In genomic region chr15:101113778-101114177, GRCm38 (mm10) we compare ENCODE assay signal across 20 mouse cellular contexts. TPM values are rescaled to one million over a fixed set of nuclear protein-coding genes. Genes with fewer than 3 reads are reported as not detected.
DNase-seq lines count a peak whose midpoint lies in the region; ATAC-seq and TF ChIP-seq lines count a peak whose summit lies in the region.
"Not testable (repeated sequence)": the region's sequence is repeated elsewhere in the genome, so short reads cannot be mapped to it uniquely, and the experiment has no call there.
"Had no signal": no experiment of that assay in that cellular context is flagged by ENCODE, and none has a peak within 500 bp of the region (broad histone marks: within the 10 kb centered on the region; RNA-seq: fewer than 3 reads in every experiment).

No protein-coding gene starts in this region.

- ATAC-seq in liver, embryonic 16.5 days (ENCODE audit: low read depth); stomach, embryonic 15.5 days (ENCODE audit: insufficient read depth, low FRiP score, low read depth): not testable (repeated sequence)
- 0 out of 2 replicates have a peak, but pooled peaks have one; percentile 42 for ATAC-seq in megakaryocyte progenitor cell, adult 5-6 weeks (replicated peaks; ENCODE audit: poor library complexity)

- not testable (repeated sequence) for H3K4me3 ChIP-seq in E14TG2a.4 (replicated peaks; ENCODE audit: low read length); gastrocnemius, adult 2 months; kidney, adult 2 months (ENCODE audit: insufficient read depth, low read depth, low read length); liver, embryonic 16.5 days (ENCODE audit: low read depth, low read length); stomach, embryonic 15.5 days (replicated peaks)

- peak; percentile 21; the same call in 1 of the 2 replicates for TF ChIP-seq CTCF in E14TG2a.4 (conservative IDR thresholded peaks at IDR 0.05; ENCODE audit: low read length)
- TF ChIP-seq CTCF in gastrocnemius, adult 2 months (IDR thresholded peaks at IDR 0.05): peak; percentile 24; the same call in 1 of the 2 replicates
- TF ChIP-seq CTCF in kidney, adult 2 months (conservative IDR thresholded peaks at IDR 0.05; ENCODE audit: insufficient read depth, insufficient read length, low read depth, low read length): not testable (repeated sequence)

- H3K9me3 ChIP-seq in E14TG2a.4 (ENCODE audit: low read length): peaks cover 11% of the 10 kb centered on the region; the same call in 1 of the 2 replicates
- H3K9me3 ChIP-seq in liver, embryonic 16.5 days (replicated peaks; ENCODE audit: control insufficient read depth, low read length); stomach, embryonic 15.5 days: not testable (repeated sequence)

- not testable (repeated sequence) for H3K9ac ChIP-seq in liver, embryonic 16.5 days (ENCODE audit: low read depth, low read length); stomach, embryonic 15.5 days

- not testable (repeated sequence) for H3K36me3 ChIP-seq in E14TG2a.4 (ENCODE audit: insufficient read depth, low read length); kidney, adult 2 months (ENCODE audit: control insufficient read depth, insufficient read depth, low read length); liver, embryonic 16.5 days (ENCODE audit: control insufficient read depth, insufficient read depth); stomach, embryonic 15.5 days

- DNase-seq in R1 (ENCODE audit: low read depth, low spot score): peak; percentile 43
- not testable (repeated sequence) for DNase-seq in gastrocnemius, adult 2 months; kidney, adult 2 months

- WGBS in kidney, adult 2 months: 89% methylated on average over 2 of the region's 2 CpGs
- 70% methylated on average over 2 of the region's 2 CpGs for WGBS in liver, embryonic 16.5 days (ENCODE audit: insufficient replicate concordance)
- 88% methylated on average over 2 of the region's 2 CpGs for WGBS in stomach, embryonic 15.5 days

- peak overlapping the region; percentile 79 for H3K27ac ChIP-seq in gastrocnemius, adult 2 months
- peak overlapping the region; percentile 43 for H3K27ac ChIP-seq in kidney, adult 2 months (ENCODE audit: insufficient read depth, low read depth, low read length)
- peak overlapping the region; percentile 56 for H3K27ac ChIP-seq in liver, embryonic 16.5 days (ENCODE audit: low read length)
- peak overlapping the region; percentile 71; the same call in 1 of the 2 replicates for H3K27ac ChIP-seq in stomach, embryonic 15.5 days

- peaks cover 12% of the 10 kb centered on the region for H3K4me1 ChIP-seq in E14TG2a.4 (replicated peaks; ENCODE audit: low read depth, low read length)
- not testable (repeated sequence) for H3K4me1 ChIP-seq in kidney, adult 2 months (ENCODE audit: control insufficient read depth, insufficient read depth, low read length); liver, embryonic 16.5 days (ENCODE audit: control insufficient read depth, low read depth, low read length); stomach, embryonic 15.5 days

- intact Hi-C loops in gastrocnemius, adult 2 months (cut with DNase I): not testable (repeated sequence)

- TF ChIP-seq POLR2A in kidney, adult 2 months (IDR thresholded peaks at IDR 0.05; ENCODE audit: low read depth, low read length): not testable (repeated sequence)

- H3K27me3 ChIP-seq in E14TG2a.4 (ENCODE audit: insufficient read depth, low read length); kidney, adult 2 months (replicated peaks; ENCODE audit: control insufficient read depth, insufficient read depth, low read length); liver, embryonic 16.5 days (ENCODE audit: control insufficient read depth, insufficient read depth, low read depth, low read length); stomach, embryonic 15.5 days (replicated peaks): not testable (repeated sequence)

- H3K4me2 ChIP-seq in liver, embryonic 16.5 days (ENCODE audit: low read depth, low read length); stomach, embryonic 15.5 days: not testable (repeated sequence)

RNA-seq across cellular contexts. Expression of gene Ankrd33, which starts 1.8 kb away (rescaled TPM):
- not detected for total RNA-seq in gastrocnemius, adult 2 months (2021)
- not detected in 2 replicates for polyA plus RNA-seq in kidney, adult 2 months (2012; rRNA removed)
- not detected in 2 replicates for polyA plus RNA-seq in liver, embryonic 16.5 days (2015; fragmentation: Nextera tagmentation; extraction: Ambion mirVana)
- not detected in 2 replicates for total RNA-seq in megakaryocyte progenitor cell, adult 5-6 weeks (2015)
- not detected in 2 replicates for total RNA-seq in megakaryocyte progenitor cell, adult 5-6 weeks (2017)
- polyA plus RNA-seq in stomach, embryonic 15.5 days (2015; fragmentation: Nextera tagmentation; extraction: Ambion mirVana): not detected in 2 replicates
- total RNA-seq: gastrocnemius, adult 8-10 months; heart, postnatal 36 days; layer of hippocampus, postnatal 25 days had no signal
- polyA plus RNA-seq: forebrain, embryonic 12.5 days; heart, embryonic 13.5 days; hindbrain, embryonic 14.5 days; intestine, embryonic 15.5 days; kidney, embryonic 16.5 days; limb, embryonic 13.5 days; midbrain, embryonic 13.5 days; neural tube, embryonic 15.5 days; thymus, postnatal 0 days; urinary bladder, adult 2 months had no signal

RNA-seq across cellular contexts. Expression of gene Acvrl1, which starts 14.5 kb away (rescaled TPM):
- total RNA-seq in gastrocnemius, adult 2 months (2021): 10 to 100 TPM; 10.2 to 14.5 TPM
- polyA plus RNA-seq in kidney, adult 2 months (2012; rRNA removed): 33.4 and 34.1 TPM in 2 replicates
- polyA plus RNA-seq in liver, embryonic 16.5 days (2015; fragmentation: Nextera tagmentation; extraction: Ambion mirVana): 2.3 and 3.2 TPM in 2 replicates
- total RNA-seq in megakaryocyte progenitor cell, adult 5-6 weeks (2015): 0.27 and 1.1 TPM in 2 replicates
- 1.6 and 1.7 TPM in 2 replicates for total RNA-seq in megakaryocyte progenitor cell, adult 5-6 weeks (2017)
- 27.0 and 28.4 TPM in 2 replicates for polyA plus RNA-seq in stomach, embryonic 15.5 days (2015; fragmentation: Nextera tagmentation; extraction: Ambion mirVana)

RNA-seq across cellular contexts. Expression of gene Fignl2, which starts 35.4 kb away (rescaled TPM):
- under 1 TPM; 0.67 to 0.77 TPM for total RNA-seq in gastrocnemius, adult 2 months (2021)
- polyA plus RNA-seq in kidney, adult 2 months (2012; rRNA removed): 8.6 and 9.6 TPM in 2 replicates
- polyA plus RNA-seq in liver, embryonic 16.5 days (2015; fragmentation: Nextera tagmentation; extraction: Ambion mirVana): 0.07 TPM in 2 replicates
- not detected in 2 replicates for total RNA-seq in megakaryocyte progenitor cell, adult 5-6 weeks (2015)
- under 0.01 TPM in 1 of 2 replicates, not detected in the other for total RNA-seq in megakaryocyte progenitor cell, adult 5-6 weeks (2017)
- polyA plus RNA-seq in stomach, embryonic 15.5 days (2015; fragmentation: Nextera tagmentation; extraction: Ambion mirVana): 0.19 and 0.21 TPM in 2 replicates
